Mouse (Mus musculus): ENCODE measurements at regions not wholly inside any gene's neighbourhood (a gene's known extent, or its start where the extent isn't known, plus 50 kb on each side); places are given as distances from the start of the nearest gene placed in this dataset.

- TF ChIP-seq POLR2A (IDR thresholded peaks at IDR 0.05; ENCODE audit: low read depth, low read length) (no peak), CTCF (IDR thresholded peaks at IDR 0.05; ENCODE audit: extremely low read depth, insufficient read depth, insufficient read length, insufficient replicate concordance) (no peak)
Observed at GRCm38 (mm10) chr6:52065652-52066051, 53.3 kb upstream of the Skap2 start.
